Mouse (Mus musculus): ENCODE results near the gene Arsg. TPM values are rescaled to one million over a fixed set of nuclear protein-coding genes. Genes with fewer than 3 reads are reported as not detected.
A peak's percentile ranks its signal among the peaks of the same experiment; 100 is the strongest.

Gene Arsg
- total RNA-seq, 1 experiment from 2014 or later: 1.8 TPM

- no peak for ATAC-seq (replicated peaks; ENCODE audit: low read depth, poor library complexity, severe bottlenecking)
These were observed 98.9 kb downstream of the Arsg start for GRCm38 (mm10) chr11:109572051-109572450.

DNA sequence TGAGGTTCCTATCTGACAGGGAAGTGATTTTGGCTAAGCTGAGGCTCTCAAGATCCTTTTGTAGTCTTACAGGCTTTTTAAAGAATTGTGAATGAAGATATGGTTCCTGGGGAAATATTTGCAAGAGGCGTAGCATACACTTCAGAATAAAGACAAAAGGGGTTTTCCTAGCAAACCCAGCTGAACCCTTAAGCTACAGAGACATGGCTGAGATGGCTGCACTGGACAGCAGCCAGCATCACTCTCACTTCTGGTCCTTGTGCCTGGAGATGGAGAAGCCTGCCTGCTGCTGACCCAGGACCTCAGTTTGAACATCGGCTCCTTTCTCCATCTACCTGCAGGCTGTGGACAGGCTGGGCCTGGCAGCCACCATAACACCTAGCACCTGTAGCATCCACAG is 101.4 kb downstream of the Arsg start:
- ATAC-seq (replicated peaks; ENCODE audit: low read depth, poor library complexity, severe bottlenecking): no peak

GRCm38 (mm10) chr11:109575832-109576231 is 102.7 kb downstream of the Arsg start:
- no peak; the same call in 1 of the 2 replicates for ATAC-seq (replicated peaks; ENCODE audit: low read depth, poor library complexity, severe bottlenecking)

DNA sequence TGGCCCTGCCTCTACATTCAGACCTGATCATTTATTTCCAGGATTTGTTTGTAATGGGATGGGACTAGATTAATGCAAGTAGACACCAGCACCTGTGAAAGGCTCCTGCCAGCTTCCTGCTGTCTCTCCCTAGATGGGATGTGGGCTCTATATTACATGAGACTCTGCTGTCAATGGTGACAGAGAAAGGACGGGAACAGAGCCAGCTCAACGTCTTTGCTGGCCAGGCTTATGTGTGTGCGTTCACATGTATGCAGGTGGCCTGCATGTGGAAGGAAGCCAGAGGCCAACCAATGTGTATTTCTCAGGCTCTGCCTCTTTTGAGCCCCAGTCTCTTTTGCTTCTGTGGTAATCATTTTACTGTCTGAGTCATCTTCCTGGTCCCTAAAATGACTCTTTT is 105.4 kb downstream of the Arsg start:
- no peak for ATAC-seq (replicated peaks; ENCODE audit: low read depth, poor library complexity, severe bottlenecking)

GRCm38 (mm10) chr11:109579999-109580398 is 106.8 kb downstream of the Arsg start:
- ATAC-seq (replicated peaks; ENCODE audit: low read depth, poor library complexity, severe bottlenecking): no peak

GRCm38 (mm10) chr11:109583986-109584385 is 110.8 kb downstream of the Arsg start:
- peak; percentile 26 for ATAC-seq (replicated peaks; ENCODE audit: low read depth, poor library complexity, severe bottlenecking)

DNA sequence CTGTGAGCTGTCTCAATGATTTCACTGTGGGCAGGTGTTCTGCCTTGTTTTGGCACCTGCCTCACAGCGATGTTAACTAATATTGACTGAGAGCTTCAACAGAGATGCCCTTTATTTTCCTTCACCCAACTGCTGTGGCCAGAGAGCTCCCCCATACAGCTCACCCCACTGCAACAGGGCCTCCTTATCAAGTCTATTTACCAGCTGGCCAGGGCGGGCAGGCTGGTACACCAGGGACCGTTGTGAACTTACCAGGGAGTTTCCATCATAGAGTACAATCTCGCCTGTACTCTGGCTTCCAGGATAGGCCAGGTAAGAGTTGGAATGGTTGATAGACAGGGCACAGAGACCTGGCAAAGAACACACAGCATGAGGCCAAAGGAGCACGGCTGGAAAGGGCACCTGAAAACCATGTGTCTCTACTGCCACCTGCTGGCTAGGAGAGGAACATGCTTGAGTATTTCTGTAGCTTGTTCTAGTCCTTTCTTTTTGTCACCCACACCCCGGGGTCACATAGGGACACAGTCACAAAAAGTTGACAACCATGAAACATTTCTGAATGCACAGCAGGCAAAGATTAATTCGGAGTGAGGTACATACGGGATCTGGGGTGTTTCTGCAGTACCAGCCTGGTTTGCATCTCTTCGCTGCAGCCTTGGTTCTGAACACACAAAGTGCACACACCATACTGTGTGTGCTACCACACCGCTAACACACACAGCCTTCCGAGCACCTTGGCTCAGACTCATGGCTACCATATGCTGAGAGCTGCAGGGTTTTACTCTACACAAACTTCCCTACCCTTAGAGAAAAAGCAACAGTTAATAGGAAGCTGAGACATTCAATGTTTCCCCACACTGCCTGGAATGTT is 111.9 kb downstream of the Arsg start:
- ATAC-seq (replicated peaks; ENCODE audit: low read depth, poor library complexity, severe bottlenecking): peak; percentile 56

DNA sequence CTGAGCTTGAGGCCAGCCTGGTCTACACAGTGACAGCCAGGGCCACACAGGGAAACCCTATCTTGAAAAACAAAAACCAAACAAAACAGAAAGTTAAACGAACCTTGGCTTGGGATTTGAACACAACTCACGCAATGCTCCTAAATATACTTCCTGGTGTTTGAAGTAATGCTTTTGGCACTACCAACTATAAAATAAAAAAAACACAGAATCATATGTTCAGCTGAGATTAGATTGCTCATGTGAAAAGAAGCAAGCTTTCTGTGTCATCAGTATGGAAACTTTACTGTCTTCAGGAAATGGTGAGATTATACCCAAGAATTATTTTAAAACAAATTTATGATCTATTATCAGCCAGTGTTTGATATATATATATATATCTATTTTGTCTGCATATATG is 113.2 kb downstream of the Arsg start:
- ATAC-seq (replicated peaks; ENCODE audit: low read depth, poor library complexity, severe bottlenecking): no peak

- no peak for ATAC-seq (replicated peaks; ENCODE audit: low read depth, poor library complexity, severe bottlenecking)
These were observed 113.8 kb downstream of the Arsg start for GRCm38 (mm10) chr11:109587019-109587418.

- peak; percentile 62 for ATAC-seq (replicated peaks; ENCODE audit: low read depth, poor library complexity, severe bottlenecking)
These were observed 114.6 kb downstream of the Arsg start for GRCm38 (mm10) chr11:109587638-109588374.

DNA sequence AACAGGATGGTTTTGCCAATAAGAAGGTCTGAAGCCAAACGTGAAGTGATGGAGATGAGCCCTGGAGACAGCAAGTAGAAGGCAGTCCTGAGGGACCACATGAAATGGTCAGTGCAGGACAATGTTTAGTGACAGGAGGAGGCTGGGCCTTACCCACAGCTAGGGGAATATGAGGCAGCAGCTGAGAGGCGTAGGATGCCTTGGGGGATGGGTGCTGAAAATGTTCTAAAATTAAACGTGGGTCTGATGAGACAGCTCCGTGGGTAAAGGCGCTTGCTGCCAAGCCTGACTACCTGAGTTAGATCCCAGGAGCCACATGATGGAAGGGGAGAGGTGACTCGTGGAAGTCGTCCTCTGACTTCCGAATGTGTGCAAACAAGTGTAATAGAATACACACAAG is 116.8 kb downstream of the Arsg start:
- no peak for ATAC-seq (replicated peaks; ENCODE audit: low read depth, poor library complexity, severe bottlenecking)

- ATAC-seq (replicated peaks; ENCODE audit: low read depth, poor library complexity, severe bottlenecking): no peak
These were observed 118.3 kb downstream of the Arsg start for GRCm38 (mm10) chr11:109591511-109591910.

DNA sequence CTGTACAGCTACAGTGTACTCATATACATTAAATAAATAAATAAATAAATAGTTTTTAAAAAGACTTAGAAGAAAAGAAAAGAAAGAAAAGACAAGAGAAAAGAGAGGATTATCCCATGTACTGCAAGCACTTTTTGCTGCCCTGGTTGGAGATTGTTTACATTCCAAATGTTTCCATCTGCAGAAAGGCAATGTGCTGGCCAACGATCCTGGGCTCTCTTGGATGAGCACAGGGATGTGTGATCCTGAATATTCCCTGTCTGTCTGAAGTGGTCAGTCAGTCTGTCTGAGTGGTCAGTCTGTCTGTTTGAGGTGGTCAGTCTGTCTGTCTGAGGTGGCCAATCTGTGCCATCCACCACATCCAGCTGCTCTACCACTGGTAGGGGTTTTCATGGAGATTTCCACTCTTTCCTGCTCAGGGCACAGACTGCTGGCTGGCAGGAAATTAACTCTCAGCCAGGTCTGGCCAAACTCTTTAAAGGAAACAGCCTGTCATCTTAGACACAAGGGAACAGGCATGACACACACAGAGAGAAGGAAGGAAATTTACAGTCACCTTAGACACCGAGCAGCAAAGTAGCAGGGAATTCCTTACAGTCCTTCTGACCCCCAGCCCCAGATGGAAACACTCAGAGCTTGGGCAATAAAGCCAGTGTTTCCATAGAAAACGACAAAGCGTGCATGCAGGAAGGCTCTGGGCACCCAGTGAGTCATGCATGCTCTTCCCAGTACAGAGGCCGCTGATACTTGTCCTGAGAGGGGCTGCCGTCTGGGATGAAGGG is 120.2 kb downstream of the Arsg start:
- no peak for ATAC-seq (replicated peaks; ENCODE audit: low read depth, poor library complexity, severe bottlenecking)

- no peak for ATAC-seq (replicated peaks; ENCODE audit: low read depth, poor library complexity, severe bottlenecking)
These were observed 121.6 kb downstream of the Arsg start for GRCm38 (mm10) chr11:109594761-109595160.

- no peak for ATAC-seq (replicated peaks; ENCODE audit: low read depth, poor library complexity, severe bottlenecking)
These were observed 125.8 kb downstream of the Arsg start for GRCm38 (mm10) chr11:109598778-109599570.

DNA sequence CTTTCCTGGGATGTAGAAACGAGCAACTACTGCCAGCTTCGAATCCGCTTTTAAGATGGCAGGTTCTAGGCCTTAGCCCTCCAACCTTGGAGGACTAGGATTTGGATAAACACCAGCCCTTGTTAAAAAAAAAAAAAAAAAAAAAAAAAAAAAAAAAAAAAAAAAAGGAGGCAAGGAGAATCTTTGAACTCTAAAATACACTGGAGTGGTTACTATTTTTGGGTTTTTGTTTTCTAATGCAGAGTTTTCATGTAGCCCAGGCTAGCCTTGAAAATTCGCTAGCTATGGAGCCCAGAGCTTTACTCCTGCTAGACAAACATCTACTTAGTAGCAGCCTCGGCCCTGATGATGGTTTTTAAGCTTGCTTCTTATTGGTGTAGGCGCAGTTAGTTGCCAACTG is 134.4 kb downstream of the Arsg start:
- no peak for ATAC-seq (replicated peaks; ENCODE audit: low read depth, poor library complexity, severe bottlenecking)

- no peak for ATAC-seq (replicated peaks; ENCODE audit: low read depth, poor library complexity, severe bottlenecking)
These were observed 135.9 kb downstream of the Arsg start for GRCm38 (mm10) chr11:109608976-109609625.

DNA sequence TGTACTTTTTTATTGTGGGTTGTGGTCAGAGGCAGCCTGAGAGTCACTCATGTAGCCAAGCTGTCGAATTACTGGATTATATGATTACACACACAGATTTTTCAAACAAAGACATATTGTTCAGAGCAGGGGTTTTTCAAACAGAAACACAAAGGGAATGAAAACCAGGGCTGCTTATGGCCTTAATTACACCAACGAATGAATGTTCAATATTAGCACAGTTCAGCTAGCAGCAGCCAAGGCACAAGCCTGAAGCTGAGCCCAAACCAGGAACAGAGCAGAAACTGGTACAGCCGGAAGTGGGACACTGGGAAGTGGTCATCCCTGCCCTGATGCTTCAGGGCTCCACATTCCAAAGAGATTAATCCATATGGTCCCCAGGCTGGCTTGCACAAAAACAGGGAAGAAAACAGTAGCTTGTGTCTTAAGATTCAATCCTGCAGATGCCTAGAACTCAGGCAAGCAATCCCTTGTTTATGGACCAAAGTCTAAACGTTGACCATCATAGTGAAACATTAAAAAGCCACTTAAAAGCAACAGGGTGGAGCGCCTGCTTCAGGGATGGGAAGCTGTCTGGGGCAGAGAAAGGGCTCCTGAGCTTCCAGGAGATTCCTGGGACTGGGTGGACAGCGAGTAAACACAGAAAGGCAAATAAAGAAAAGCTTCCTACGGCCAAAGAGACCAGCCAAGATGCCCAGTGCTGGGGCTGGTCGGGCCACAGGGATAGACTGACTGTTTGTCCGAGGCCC is 137.0 kb downstream of the Arsg start:
- no peak for ATAC-seq (replicated peaks; ENCODE audit: low read depth, poor library complexity, severe bottlenecking)

All from common myeloid progenitor, adult 5-6 weeks (primary cell).